In genomic region chr13:25774586-25775182, GRCm38 (mm10) we compare ENCODE assay signal across 25 mouse cellular contexts.
A peak's percentile ranks its signal among the peaks of the same experiment; 100 is the strongest.
DNase-seq lines count a peak whose midpoint lies in the region; ATAC-seq lines count a peak whose summit lies in the region.
"Had no signal": no experiment of that assay in that cellular context is flagged by ENCODE, and none has a peak within 500 bp of the region (broad histone marks: within the 10 kb centered on the region; RNA-seq: fewer than 3 reads in every experiment).

No protein-coding gene starts in this region.

- DNase-seq in hindbrain, embryonic 11.5 days (ENCODE audit: low spot score), result no peak
- DNase-seq in cerebellum, postnatal 14 days, result no peak
- no peak for DNase-seq in gastrocnemius, postnatal 25 days
- DNase-seq: adrenal gland, postnatal 10 days; cerebellum, adult 9-10 months; heart, postnatal 36 days; kidney, adult 9 months; kidney, postnatal 25 days; liver, embryonic 13.5 days; lung, adult 2 months; lung, postnatal 14 days; right cerebral cortex, postnatal 4 days; thymus, adult 18-20 months; thymus, postnatal 36 days had no signal

- H3K9ac ChIP-seq in hindbrain, embryonic 12.5 days, result no peak overlapping the region
- H3K9ac ChIP-seq in hindbrain, embryonic 11.5 days (ENCODE audit: low read depth, low read length), result no peak overlapping the region
- no peak overlapping the region for H3K9ac ChIP-seq in midbrain, embryonic 16.5 days (ENCODE audit: low read depth, low read length)
- no peak overlapping the region for H3K9ac ChIP-seq in midbrain, embryonic 13.5 days (replicated peaks)
- no peak overlapping the region for H3K9ac ChIP-seq in hindbrain, embryonic 16.5 days (ENCODE audit: low read depth, low read length)
- H3K9ac ChIP-seq: forebrain, embryonic 13.5 days; heart, embryonic 15.5 days; intestine, embryonic 15.5 days; limb, embryonic 13.5 days; liver, embryonic 13.5 days; stomach, embryonic 15.5 days had no signal

- H3K36me3 ChIP-seq in hindbrain, embryonic 12.5 days, result no peaks in the 10 kb centered on the region
- H3K36me3 ChIP-seq in hindbrain, embryonic 11.5 days (ENCODE audit: control insufficient read depth, insufficient read depth, low read length), result no peaks in the 10 kb centered on the region
- H3K36me3 ChIP-seq in midbrain, embryonic 16.5 days (ENCODE audit: control insufficient read depth, insufficient read depth, low read length), result no peaks in the 10 kb centered on the region
- no peaks in the 10 kb centered on the region for H3K36me3 ChIP-seq in midbrain, embryonic 13.5 days
- no peaks in the 10 kb centered on the region for H3K36me3 ChIP-seq in hindbrain, embryonic 16.5 days (ENCODE audit: control insufficient read depth, insufficient read depth, low read length)
- H3K36me3 ChIP-seq: heart, embryonic 15.5 days; intestine, embryonic 15.5 days; limb, embryonic 13.5 days; liver, embryonic 13.5 days; stomach, embryonic 15.5 days had no signal

- H3K27ac ChIP-seq in hindbrain, embryonic 12.5 days, result peak overlapping the region; percentile 66; the same call in 1 of the 2 replicates
- H3K27ac ChIP-seq in hindbrain, embryonic 11.5 days (ENCODE audit: low read depth, low read length), result no peak overlapping the region
- H3K27ac ChIP-seq in midbrain, embryonic 16.5 days (ENCODE audit: low read length), result peak overlapping the region; percentile 26; the same call in 1 of the 2 replicates
- H3K27ac ChIP-seq in midbrain, embryonic 13.5 days, result no peak overlapping the region
- H3K27ac ChIP-seq in hindbrain, embryonic 16.5 days (ENCODE audit: low read depth, low read length), result no peak overlapping the region
- H3K27ac ChIP-seq: forebrain, embryonic 13.5 days; heart, embryonic 15.5 days; intestine, embryonic 15.5 days; layer of hippocampus, adult 2 months; limb, embryonic 13.5 days; liver, embryonic 13.5 days; stomach, embryonic 15.5 days had no signal

- H3K4me3 ChIP-seq in hindbrain, embryonic 12.5 days, result no peak overlapping the region
- no peak overlapping the region for H3K4me3 ChIP-seq in hindbrain, embryonic 11.5 days (ENCODE audit: low read depth, low read length)
- H3K4me3 ChIP-seq in midbrain, embryonic 16.5 days (ENCODE audit: low read depth, low read length), result no peak overlapping the region
- H3K4me3 ChIP-seq in midbrain, embryonic 13.5 days (replicated peaks), result no peak overlapping the region
- no peak overlapping the region for H3K4me3 ChIP-seq in hindbrain, embryonic 16.5 days (ENCODE audit: low read length)
- H3K4me3 ChIP-seq: erythroblast, embryonic 14.5 days; forebrain, embryonic 13.5 days; heart, embryonic 15.5 days; intestine, embryonic 15.5 days; layer of hippocampus, adult 2 months; limb, embryonic 13.5 days; liver, embryonic 13.5 days; stomach, embryonic 15.5 days had no signal

- WGBS in hindbrain, embryonic 12.5 days, result 65% methylated on average over 2 of the region's 2 CpGs
- WGBS in hindbrain, embryonic 11.5 days, result 65% methylated on average over 2 of the region's 2 CpGs
- WGBS in midbrain, embryonic 16.5 days, result 69% methylated on average over 2 of the region's 2 CpGs
- WGBS in midbrain, embryonic 13.5 days, result 72% methylated on average over 2 of the region's 2 CpGs
- 39% methylated on average over 2 of the region's 2 CpGs for WGBS in hindbrain, embryonic 16.5 days

- H3K9me3 ChIP-seq in hindbrain, embryonic 12.5 days (replicated peaks), result no peaks in the 10 kb centered on the region
- H3K9me3 ChIP-seq in hindbrain, embryonic 11.5 days (ENCODE audit: control insufficient read depth, low read length), result no peaks in the 10 kb centered on the region
- no peaks in the 10 kb centered on the region for H3K9me3 ChIP-seq in midbrain, embryonic 16.5 days (replicated peaks; ENCODE audit: control insufficient read depth, low read length, poor library complexity, severe bottlenecking)
- no peaks in the 10 kb centered on the region for H3K9me3 ChIP-seq in midbrain, embryonic 13.5 days
- H3K9me3 ChIP-seq in hindbrain, embryonic 16.5 days (ENCODE audit: control insufficient read depth, low read length), result no peaks in the 10 kb centered on the region
- H3K9me3 ChIP-seq: forebrain, embryonic 13.5 days; heart, embryonic 15.5 days; intestine, embryonic 15.5 days; limb, embryonic 13.5 days; liver, embryonic 13.5 days; stomach, embryonic 15.5 days had no signal

- H3K4me2 ChIP-seq in hindbrain, embryonic 12.5 days (replicated peaks), result no peak overlapping the region
- H3K4me2 ChIP-seq in hindbrain, embryonic 11.5 days (replicated peaks; ENCODE audit: low read depth, low read length), result no peak overlapping the region
- H3K4me2 ChIP-seq in midbrain, embryonic 16.5 days (ENCODE audit: low read length), result no peak overlapping the region
- H3K4me2 ChIP-seq in midbrain, embryonic 13.5 days (replicated peaks), result no peak overlapping the region
- H3K4me2 ChIP-seq in hindbrain, embryonic 16.5 days (ENCODE audit: low read length), result no peak overlapping the region
- H3K4me2 ChIP-seq: forebrain, embryonic 13.5 days; heart, embryonic 15.5 days; intestine, embryonic 15.5 days; limb, embryonic 13.5 days; liver, embryonic 13.5 days; stomach, embryonic 15.5 days had no signal

- H3K27me3 ChIP-seq in hindbrain, embryonic 12.5 days, result no peaks in the 10 kb centered on the region
- H3K27me3 ChIP-seq in hindbrain, embryonic 11.5 days (ENCODE audit: control insufficient read depth, insufficient read depth, low read length), result no peaks in the 10 kb centered on the region
- H3K27me3 ChIP-seq in midbrain, embryonic 16.5 days (ENCODE audit: control insufficient read depth, insufficient read depth, low read depth, low read length), result no peaks in the 10 kb centered on the region
- no peaks in the 10 kb centered on the region for H3K27me3 ChIP-seq in midbrain, embryonic 13.5 days
- H3K27me3 ChIP-seq in hindbrain, embryonic 16.5 days (replicated peaks; ENCODE audit: control insufficient read depth, insufficient read depth, low read length), result no peaks in the 10 kb centered on the region
- H3K27me3 ChIP-seq: forebrain, embryonic 13.5 days; heart, embryonic 15.5 days; intestine, embryonic 15.5 days; limb, embryonic 13.5 days; liver, embryonic 13.5 days; stomach, embryonic 15.5 days had no signal

- no peak for ATAC-seq in hindbrain, embryonic 12.5 days (ENCODE audit: low FRiP score)
- no peak for ATAC-seq in hindbrain, embryonic 11.5 days (ENCODE audit: low FRiP score)
- ATAC-seq in midbrain, embryonic 16.5 days, result no peak; the same call in 1 of the 2 replicates
- no peak for ATAC-seq in midbrain, embryonic 13.5 days
- peak; percentile 45; the same call in 1 of the 2 replicates for ATAC-seq in hindbrain, embryonic 16.5 days
- ATAC-seq: forebrain, embryonic 13.5 days; intestine, embryonic 15.5 days had no signal

- H3K4me1 ChIP-seq in hindbrain, embryonic 12.5 days, result peaks cover 10% of the 10 kb centered on the region
- H3K4me1 ChIP-seq in hindbrain, embryonic 11.5 days (replicated peaks; ENCODE audit: control insufficient read depth, insufficient read depth, low read length), result no peaks in the 10 kb centered on the region
- H3K4me1 ChIP-seq in midbrain, embryonic 16.5 days (ENCODE audit: control insufficient read depth, insufficient read depth, low read length), result peaks cover 2% of the 10 kb centered on the region; the same call in 1 of the 2 replicates
- peaks cover 9% of the 10 kb centered on the region for H3K4me1 ChIP-seq in midbrain, embryonic 13.5 days (replicated peaks)
- H3K4me1 ChIP-seq in hindbrain, embryonic 16.5 days (ENCODE audit: control insufficient read depth, insufficient read depth, low read depth, low read length), result no peaks in the 10 kb centered on the region
- H3K4me1 ChIP-seq: forebrain, embryonic 13.5 days; intestine, embryonic 15.5 days; liver, embryonic 13.5 days; stomach, embryonic 15.5 days had no signal

Comparison
In these comparisons a context has a peak if more than half of its experiments do, and no peak if none do; other contexts are left out.
1. H3K27ac ChIP-seq: peak in hindbrain, embryonic 12.5 days (single experiment) and midbrain, embryonic 16.5 days (single experiment); none in hindbrain, embryonic 11.5 days (single experiment), midbrain, embryonic 13.5 days (single experiment) and hindbrain, embryonic 16.5 days (single experiment).